Mouse (Mus musculus): ENCODE data around the gene Tnpo1. TPM values are rescaled to one million over a fixed set of nuclear protein-coding genes. Genes with fewer than 3 reads are reported as not detected.
A peak's percentile ranks its signal among the peaks of the same experiment; 100 is the strongest.

Gene Tnpo1
- total and polyA plus RNA-seq, 2 experiments: 10.7 to 56.1 TPM

- TF ChIP-seq CTCF (IDR thresholded peaks at IDR 0.05; ENCODE audit: low read depth, low read length): no peak
- no peak for TF ChIP-seq POLR2A (IDR thresholded peaks at IDR 0.05; ENCODE audit: extremely low read depth, insufficient read depth, low read length)
- no peaks in the 10 kb centered on the region for H3K36me3 ChIP-seq (ENCODE audit: control insufficient read depth, insufficient read depth, low read length)
- H3K4me3 ChIP-seq (ENCODE audit: insufficient read depth, low read depth, low read length): no peak overlapping the region
- peaks cover 21% of the 10 kb centered on the region for H3K4me1 ChIP-seq (ENCODE audit: control insufficient read depth, insufficient read depth, low read length)
- H3K27ac ChIP-seq (replicated peaks; ENCODE audit: insufficient read depth, low read depth, low read length): no peak overlapping the region
- WGBS: 69% methylated on average over 2 of the region's 2 CpGs
- no peaks in the 10 kb centered on the region for H3K27me3 ChIP-seq (ENCODE audit: control insufficient read depth, insufficient read depth, low read length)
- no peak for DNase-seq (ENCODE audit: extremely low read depth, low read depth, low spot score)
- no peak overlapping the region for H3K9ac ChIP-seq (ENCODE audit: low read depth, low read length)
- H3K79me2 ChIP-seq (ENCODE audit: control insufficient read depth, insufficient read depth, low read length): peaks cover 38% of the 10 kb centered on the region
Observed at GRCm38 (mm10) chr13:98904608-98905007, 21.6 kb downstream of the Tnpo1 start.

- 61% methylated on average over 8 of the region's 8 CpGs for WGBS
- Histone ChIP-seq H3K27me3 (ENCODE audit: control insufficient read depth, insufficient read depth, low read length) (no peaks in the 10 kb centered on the region), H3K79me2 (ENCODE audit: control insufficient read depth, insufficient read depth, low read length) (peaks cover 37% of the 10 kb centered on the region), H3K9ac (ENCODE audit: low read depth, low read length) (no peak overlapping the region), H3K27ac (replicated peaks; ENCODE audit: insufficient read depth, low read depth, low read length) (no peak overlapping the region), H3K4me3 (ENCODE audit: insufficient read depth, low read depth, low read length) (no peak overlapping the region), H3K36me3 (ENCODE audit: control insufficient read depth, insufficient read depth, low read length) (no peaks in the 10 kb centered on the region), H3K4me1 (ENCODE audit: control insufficient read depth, insufficient read depth, low read length) (peaks cover 28% of the 10 kb centered on the region)
- no peak for DNase-seq (ENCODE audit: extremely low read depth, low read depth, low spot score)
- TF ChIP-seq CTCF (IDR thresholded peaks at IDR 0.05; ENCODE audit: low read depth, low read length) (no peak), POLR2A (IDR thresholded peaks at IDR 0.05; ENCODE audit: extremely low read depth, insufficient read depth, low read length) (no peak)
Observed at GRCm38 (mm10) chr13:98902366-98903025, 23.7 kb downstream of the Tnpo1 start.

GRCm38 (mm10) chr13:98899550-98899949, 26.6 kb downstream of the Tnpo1 start:
- H3K27ac ChIP-seq (replicated peaks; ENCODE audit: insufficient read depth, low read depth, low read length): peak overlapping the region; percentile 23
- DNase-seq (ENCODE audit: extremely low read depth, low read depth, low spot score): peak; percentile 87
- H3K4me1 ChIP-seq (ENCODE audit: control insufficient read depth, insufficient read depth, low read length): peaks cover 37% of the 10 kb centered on the region
- TF ChIP-seq POLR2A (IDR thresholded peaks at IDR 0.05; ENCODE audit: extremely low read depth, insufficient read depth, low read length): no peak
- TF ChIP-seq CTCF (IDR thresholded peaks at IDR 0.05; ENCODE audit: low read depth, low read length): no peak
- no peaks in the 10 kb centered on the region for H3K36me3 ChIP-seq (ENCODE audit: control insufficient read depth, insufficient read depth, low read length)
- H3K9ac ChIP-seq (ENCODE audit: low read depth, low read length): no peak overlapping the region
- peaks cover 49% of the 10 kb centered on the region for H3K79me2 ChIP-seq (ENCODE audit: control insufficient read depth, insufficient read depth, low read length)
- H3K4me3 ChIP-seq (ENCODE audit: insufficient read depth, low read depth, low read length): no peak overlapping the region
- no peaks in the 10 kb centered on the region for H3K27me3 ChIP-seq (ENCODE audit: control insufficient read depth, insufficient read depth, low read length)
- WGBS: 26% methylated on average over 3 of the region's 3 CpGs

- Histone ChIP-seq H3K9ac (ENCODE audit: low read depth, low read length) (no peak overlapping the region), H3K79me2 (ENCODE audit: control insufficient read depth, insufficient read depth, low read length) (peaks cover 46% of the 10 kb centered on the region), H3K27ac (replicated peaks; ENCODE audit: insufficient read depth, low read depth, low read length) (no peak overlapping the region), H3K36me3 (ENCODE audit: control insufficient read depth, insufficient read depth, low read length) (no peaks in the 10 kb centered on the region), H3K27me3 (ENCODE audit: control insufficient read depth, insufficient read depth, low read length) (no peaks in the 10 kb centered on the region), H3K4me1 (ENCODE audit: control insufficient read depth, insufficient read depth, low read length) (peaks cover 34% of the 10 kb centered on the region), H3K4me3 (ENCODE audit: insufficient read depth, low read depth, low read length) (no peak overlapping the region)
- 21% methylated on average over 5 of the region's 5 CpGs for WGBS
- no peak for DNase-seq (ENCODE audit: extremely low read depth, low read depth, low spot score)
- TF ChIP-seq POLR2A (IDR thresholded peaks at IDR 0.05; ENCODE audit: extremely low read depth, insufficient read depth, low read length) (no peak), CTCF (IDR thresholded peaks at IDR 0.05; ENCODE audit: low read depth, low read length) (no peak)
Observed at GRCm38 (mm10) chr13:98897577-98897976, 28.6 kb downstream of the Tnpo1 start.

GRCm38 (mm10) chr13:98896434-98897126, 29.6 kb downstream of the Tnpo1 start:
- peak; percentile 87 for DNase-seq (ENCODE audit: extremely low read depth, low read depth, low spot score)
- Histone ChIP-seq H3K4me3 (ENCODE audit: insufficient read depth, low read depth, low read length) (no peak overlapping the region), H3K27ac (replicated peaks; ENCODE audit: insufficient read depth, low read depth, low read length) (peak overlapping the region; percentile 46), H3K4me1 (ENCODE audit: control insufficient read depth, insufficient read depth, low read length) (peaks cover 28% of the 10 kb centered on the region), H3K36me3 (ENCODE audit: control insufficient read depth, insufficient read depth, low read length) (no peaks in the 10 kb centered on the region), H3K27me3 (ENCODE audit: control insufficient read depth, insufficient read depth, low read length) (no peaks in the 10 kb centered on the region), H3K9ac (ENCODE audit: low read depth, low read length) (no peak overlapping the region), H3K79me2 (ENCODE audit: control insufficient read depth, insufficient read depth, low read length) (peaks cover 36% of the 10 kb centered on the region; the same call in 1 of the 2 replicates)
- TF ChIP-seq CTCF (IDR thresholded peaks at IDR 0.05; ENCODE audit: low read depth, low read length) (no peak), POLR2A (IDR thresholded peaks at IDR 0.05; ENCODE audit: extremely low read depth, insufficient read depth, low read length) (no peak)
- WGBS: 17% methylated on average over 7 of the region's 7 CpGs

- Histone ChIP-seq H3K9ac (ENCODE audit: low read depth, low read length) (no peak overlapping the region), H3K27ac (replicated peaks; ENCODE audit: insufficient read depth, low read depth, low read length) (peak overlapping the region; percentile 46), H3K36me3 (ENCODE audit: control insufficient read depth, insufficient read depth, low read length) (no peaks in the 10 kb centered on the region), H3K4me3 (ENCODE audit: insufficient read depth, low read depth, low read length) (no peak overlapping the region), H3K27me3 (ENCODE audit: control insufficient read depth, insufficient read depth, low read length) (no peaks in the 10 kb centered on the region), H3K4me1 (ENCODE audit: control insufficient read depth, insufficient read depth, low read length) (peaks cover 29% of the 10 kb centered on the region), H3K79me2 (ENCODE audit: control insufficient read depth, insufficient read depth, low read length) (peaks cover 33% of the 10 kb centered on the region; the same call in 1 of the 2 replicates)
- TF ChIP-seq POLR2A (IDR thresholded peaks at IDR 0.05; ENCODE audit: extremely low read depth, insufficient read depth, low read length): no peak
- TF ChIP-seq CTCF (IDR thresholded peaks at IDR 0.05; ENCODE audit: low read depth, low read length): no peak
- WGBS: 32% methylated on average over 4 of the region's 4 CpGs
- no peak for DNase-seq (ENCODE audit: extremely low read depth, low read depth, low spot score)
Observed at GRCm38 (mm10) chr13:98896013-98896412, 30.2 kb downstream of the Tnpo1 start.

All from liver, adult 2 months (tissue).